Mouse (Mus musculus) ES-E14 (cell line): Measurements from ENCODE around the gene Mapkap1. TPM values are rescaled to one million over a fixed set of nuclear protein-coding genes. Genes with fewer than 3 reads are reported as not detected.

Experiments
- DNase-seq: peaks from one replicate; pipeline ENCODE4 v3.0.0-alpha.2; 2013; ENCODE audit warnings: low read depth, low spot score
- H3K27ac ChIP-seq: 2 replicates; pipeline ENCODE4 v1.5.1; 2012; ENCODE audit warnings: low read depth, mild to moderate bottlenecking, low read length, moderate library complexity, mixed read lengths; ENCODE audit not compliant: poor library complexity, insufficient read depth, severe bottlenecking
- H3K36me3 ChIP-seq: 2 replicates; pipeline ENCODE4 v1.6.1; 2012; ENCODE audit warnings: mild to moderate bottlenecking, low read length, moderate library complexity, mixed read lengths; ENCODE audit not compliant: control insufficient read depth, poor library complexity, insufficient read depth, severe bottlenecking
- H3K4me1 ChIP-seq, 2 experiments: fragments of 150-350 bp in 1 of 2; sonication (generic) in 1 of 2; 2 replicates each; pipeline ENCODE4 v1.6.1; 2012; ENCODE audit warnings: low read length in 2 of 2, mild to moderate bottlenecking in 1 of 2, mixed read lengths in 1 of 2; ENCODE audit not compliant: control insufficient read depth in 2 of 2, insufficient read depth in 2 of 2, poor library complexity in 1 of 2
- H3K4me3 ChIP-seq, 2 experiments: fragments of 150-350 bp in 1 of 2; sonication (generic) in 1 of 2; 2 replicates each; pipeline ENCODE4 v1.5.1; 2012; ENCODE audit warnings: low read length in 2 of 2, low read depth in 1 of 2, mild to moderate bottlenecking in 1 of 2, mixed read lengths in 1 of 2; ENCODE audit not compliant: insufficient read depth in 1 of 2, poor library complexity in 1 of 2, severe bottlenecking in 1 of 2
- H3K9ac ChIP-seq: 2 replicates; pipeline ENCODE4 v1.6.1; 2012; ENCODE audit warnings: low read depth, mild to moderate bottlenecking, low read length, mixed read lengths; ENCODE audit not compliant: poor library complexity, insufficient read depth, severe bottlenecking
- H3K9me3 ChIP-seq: fragments of 150-350 bp; sonication (generic); 2 replicates; pipeline ENCODE4 v1.6.1; 2012; ENCODE audit warnings: low read depth, mild to moderate bottlenecking, low read length; ENCODE audit not compliant: control insufficient read depth, insufficient read depth
- CHD2 ChIP-seq: IDR thresholded peaks from 2 replicates; pipeline ENCODE4 v1.6.1; 2014; ENCODE audit warnings: mild to moderate bottlenecking, low read depth, low read length, inconsistent platforms
- HCFC1 ChIP-seq: IDR thresholded peaks from 2 replicates; pipeline ENCODE4 v1.6.1; 2012; ENCODE audit warnings: low read length, inconsistent platforms, borderline replicate concordance; ENCODE audit not compliant: insufficient read depth
- MAFK ChIP-seq: IDR thresholded peaks from 2 replicates; pipeline ENCODE4 v1.6.1; 2014; ENCODE audit warnings: mild to moderate bottlenecking, low read depth, low read length, inconsistent platforms; ENCODE audit not compliant: insufficient read depth
- ZC3H11A ChIP-seq: IDR thresholded peaks from 2 replicates; pipeline ENCODE4 v1.6.1; 2012; ENCODE audit warnings: low read depth, mild to moderate bottlenecking, inconsistent platforms, low read length, borderline replicate concordance
- ZNF384 ChIP-seq: IDR thresholded peaks from 2 replicates; pipeline ENCODE4 v1.6.1; 2012; ENCODE audit warnings: low read depth, low read length, inconsistent platforms
- in situ Hi-C, 2 experiments: fragments of 600-800 bp; cut with MboI; formaldehyde crosslinking; loops; one replicate each; pipeline ENCODE4 v1.15.1; 2025; ENCODE audit warnings: low sequenced_read_pairs in 2 of 2, inconsistent platforms in 1 of 2; ENCODE audit not compliant: unreplicated experiment in 2 of 2
- total RNA-seq: library from RNA; depleted of rRNA; stranded (reverse); fragments of 300-350 nt; gene quantifications from 2 replicates; pipeline ENCODE4 v1.2.3, GENCODE M21; 2012

Gene Mapkap1
- total RNA-seq, 1 experiment = 47.3 TPM

DNA sequence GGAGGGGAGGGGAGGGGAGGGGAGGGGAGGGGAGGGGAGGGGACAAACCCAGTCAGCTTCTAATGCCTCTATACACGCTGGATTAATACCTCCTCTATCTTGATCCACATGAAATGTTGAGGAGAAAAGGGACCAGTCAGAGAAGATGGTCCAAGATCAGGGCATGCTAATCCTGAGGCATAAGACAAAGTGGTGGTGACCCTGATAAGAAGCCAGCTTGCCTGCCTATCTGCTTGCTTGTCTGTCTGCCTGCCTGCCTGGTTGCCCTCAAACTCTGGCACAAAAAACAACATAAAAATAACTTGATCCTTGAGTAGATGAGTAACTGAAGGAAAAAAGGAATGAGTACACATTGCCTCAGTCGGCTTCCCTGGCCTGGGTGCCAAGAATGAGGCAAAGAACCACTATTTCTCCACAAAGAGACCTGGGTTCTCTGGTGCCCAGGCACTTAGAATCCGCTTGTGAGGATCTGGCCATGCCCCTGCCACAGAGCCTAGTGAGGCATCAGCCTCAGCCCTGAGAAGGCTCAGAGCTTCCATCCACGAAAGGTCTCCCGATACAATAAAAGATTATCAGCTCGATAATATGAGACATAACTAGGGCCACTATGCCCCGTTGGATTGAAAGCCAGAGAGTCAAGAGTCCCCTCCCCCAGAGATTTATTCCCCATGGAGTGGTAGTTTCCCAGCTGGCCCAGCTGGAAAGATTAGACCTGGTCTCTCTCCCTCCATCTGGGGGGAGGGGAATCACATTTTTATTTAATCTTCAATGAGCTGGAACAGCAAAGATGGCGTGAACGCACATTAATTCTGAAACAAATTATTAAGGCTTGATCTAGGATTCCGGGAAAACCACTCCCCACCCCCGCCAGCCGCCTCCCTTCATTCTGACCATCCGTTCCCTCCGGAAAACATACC lies 228.9 kb downstream of the Mapkap1 start:
- in situ Hi-C loops = no loop called here
- H3K9me3 ChIP-seq = no peaks in the 10 kb centered on the region
- no peak overlapping the region for H3K4me3 ChIP-seq
- H3K36me3 ChIP-seq = no peaks in the 10 kb centered on the region
- H3K9ac ChIP-seq = no peak overlapping the region
- H3K4me1 ChIP-seq = peaks cover 0 to 9% of the 10 kb centered on the region in 2 experiments; a peak in 1 of 4 replicates
- no peak for DNase-seq
- no peak overlapping the region for H3K27ac ChIP-seq
- no peak for TF ChIP-seq ZC3H11A
- no peak for TF ChIP-seq MAFK
- no peak for TF ChIP-seq CHD2
- no peak for TF ChIP-seq ZNF384
- no peak for TF ChIP-seq HCFC1

- in situ Hi-C loops = no loop called here
- peak overlapping the region; percentile 74 for H3K9ac ChIP-seq
- H3K27ac ChIP-seq = no peak overlapping the region
- H3K36me3 ChIP-seq = no peaks in the 10 kb centered on the region
- H3K4me3 ChIP-seq = peak overlapping the region; percentile 68 to 69
- DNase-seq = peak; percentile 60
- H3K9me3 ChIP-seq = no peaks in the 10 kb centered on the region
- peak; percentile 71; the same call in 1 of the 2 replicates for TF ChIP-seq ZC3H11A
- no peak for TF ChIP-seq HCFC1
- peaks cover 0 to 11% of the 10 kb centered on the region in 2 experiments; a peak in 1 of 4 replicates for H3K4me1 ChIP-seq
Observed at GRCm38 (mm10) chr2:34638955-34639650, 232.5 kb downstream of the Mapkap1 start.

GRCm38 (mm10) chr2:34639725-34640124 lies 233.2 kb downstream of the Mapkap1 start:
- no peak overlapping the region for H3K27ac ChIP-seq
- H3K9ac ChIP-seq = no peak overlapping the region
- no peaks in the 10 kb centered on the region for H3K9me3 ChIP-seq
- no peak for DNase-seq
- no peaks in the 10 kb centered on the region for H3K36me3 ChIP-seq
- H3K4me3 ChIP-seq = no peak overlapping the region
- H3K4me1 ChIP-seq = peaks cover 0 to 13% of the 10 kb centered on the region in 2 experiments; a peak in 1 of 4 replicates
- in situ Hi-C loops = no loop called here
- no peak for TF ChIP-seq CHD2
- TF ChIP-seq ZC3H11A = no peak
- TF ChIP-seq MAFK = no peak
- no peak for TF ChIP-seq HCFC1
- no peak for TF ChIP-seq ZNF384

- Histone ChIP-seq H3K27ac (no peak overlapping the region), H3K36me3 (no peaks in the 10 kb centered on the region), H3K9ac (0 out of 2 replicates have a peak overlapping the region, but pooled peaks have one; percentile 2), H3K4me1 (peaks cover 3 to 10% of the 10 kb centered on the region in 2 experiments; a peak in 2 of 4 replicates), H3K9me3 (no peaks in the 10 kb centered on the region), H3K4me3 (peak overlapping the region; percentile 11 to 38; a peak in 3 of 4 replicates)
- in situ Hi-C loops = no loop called here
- TF ChIP-seq ZNF384 (no peak), HCFC1 (peak; percentile 29; the same call in 1 of the 2 replicates)
- DNase-seq = peak; percentile 92
Observed at GRCm38 (mm10) chr2:34642351-34642750, 235.8 kb downstream of the Mapkap1 start.
